In genomic region chr6:28102608-28103316, GRCm38 (mm10) we compare ENCODE assay signal across 11 mouse cellular contexts. TPM values are rescaled to one million over a fixed set of nuclear protein-coding genes. Genes with fewer than 3 reads are reported as not detected.
"Had no signal": no experiment of that assay in that cellular context is flagged by ENCODE, and none has a peak within 500 bp of the region (broad histone marks: within the 10 kb centered on the region; RNA-seq: fewer than 3 reads in every experiment).

No protein-coding gene starts in this region.

- H3K9me3 ChIP-seq: limb, embryonic 12.5 days; liver, embryonic 13.5 days; lung, embryonic 15.5 days had no signal

- H3K4me1 ChIP-seq: limb, embryonic 12.5 days; liver, embryonic 13.5 days; lung, embryonic 15.5 days had no signal

- H3K4me2 ChIP-seq: limb, embryonic 12.5 days; liver, embryonic 13.5 days; lung, embryonic 15.5 days had no signal

- H3K4me3 ChIP-seq: limb, embryonic 12.5 days; liver, embryonic 13.5 days; lung, embryonic 15.5 days had no signal

- H3K27me3 ChIP-seq: limb, embryonic 12.5 days; liver, embryonic 13.5 days; lung, embryonic 15.5 days had no signal

- H3K36me3 ChIP-seq: limb, embryonic 12.5 days; liver, embryonic 13.5 days; lung, embryonic 15.5 days had no signal

- H3K9ac ChIP-seq: limb, embryonic 12.5 days; liver, embryonic 13.5 days; liver, postnatal 0 days; lung, embryonic 15.5 days had no signal

- ATAC-seq: liver, postnatal 0 days had no signal

- DNase-seq: kidney, adult 11 months; kidney, adult 9 months; kidney, postnatal 36 days; liver; liver, embryonic 13.5 days; liver, postnatal 0 days; thymus, postnatal 14 days had no signal

- H3K27ac ChIP-seq: kidney, postnatal 0 days; limb, embryonic 12.5 days; liver, embryonic 13.5 days; lung, embryonic 15.5 days; stomach, postnatal 0 days had no signal

RNA-seq across cellular contexts. Expression of gene Grm8, which starts 32.2 kb away (rescaled TPM):
- polyA plus RNA-seq: liver, postnatal 0 days; lung, embryonic 15.5 days had no signal
